In the genomic region with DNA sequence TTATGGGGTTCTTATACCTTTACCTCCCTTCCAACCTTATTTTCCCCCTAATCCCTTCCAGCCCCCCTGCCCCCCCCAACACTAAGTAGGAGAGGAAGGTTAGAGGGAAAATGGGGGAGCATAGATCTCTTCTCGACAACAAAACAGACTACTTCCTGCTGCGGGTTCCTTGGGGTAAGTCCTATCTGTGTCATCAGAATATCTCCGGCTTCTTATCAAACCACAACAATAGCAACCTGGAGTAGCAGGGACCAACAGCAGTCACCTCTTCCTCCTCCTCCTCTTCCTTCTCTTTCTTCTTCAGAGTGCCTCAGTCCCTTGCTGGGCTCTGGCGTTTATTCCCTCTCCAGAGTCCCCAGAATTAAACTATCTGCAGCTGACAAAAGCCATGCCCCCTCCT, we compare ENCODE assay signal across 19 mouse cellular contexts. TPM values are rescaled to one million over a fixed set of nuclear protein-coding genes. Genes with fewer than 3 reads are reported as not detected.
DNase-seq lines count a peak whose midpoint lies in the region; ATAC-seq lines count a peak whose summit lies in the region.
"Had no signal": no experiment of that assay in that cellular context is flagged by ENCODE, and none has a peak within 500 bp of the region (broad histone marks: within the 10 kb centered on the region; RNA-seq: fewer than 3 reads in every experiment).

No protein-coding gene starts in this region.

- DNase-seq in 416B (ENCODE audit: low read depth) = peak; percentile 90
- peak; percentile 56 for DNase-seq in CD4-positive, CD25-positive, alpha-beta regulatory T cell, adult 2 months (ENCODE audit: low read depth, low spot score)
- peak; percentile 19 for DNase-seq in T-cell, adult 2 months (ENCODE audit: low spot score)
- DNase-seq in lung, adult 18-20 months = no peak
- DNase-seq in B cell, adult 2 months = no peak
- no peak for DNase-seq in kidney, postnatal 36 days
- DNase-seq: adrenal gland, adult 2 months; adrenal gland, postnatal 25 days; cerebellum, adult 8-10 months; forebrain, postnatal 0 days; gastrocnemius, postnatal 14 days; heart, adult 2 months; heart, postnatal 14 days had no signal

- peak; percentile 89 for ATAC-seq in inflammation-experienced regulatory T-cells, adult 6 months
- ATAC-seq: forebrain, postnatal 0 days; hindbrain, postnatal 0 days; intestine, embryonic 16.5 days had no signal

RNA-seq across cellular contexts. Expression of a gene that starts 3.5 kb away (rescaled TPM):
- 10 to 100 TPM; 34.2 to 47.3 (median 42.3) TPM for polyA plus RNA-seq in inflammation-experienced regulatory T-cells, adult 6 months (2017; shearing (Covaris generic))
- polyA plus RNA-seq: intestine, embryonic 16.5 days had no signal

RNA-seq across cellular contexts. Expression of a gene that starts 11.6 kb away (rescaled TPM):
- not detected for polyA plus RNA-seq in inflammation-experienced regulatory T-cells, adult 6 months (2017; shearing (Covaris generic))
- polyA plus RNA-seq: adrenal gland, adult 2 months; embryonic facial prominence, embryonic 13.5 days; forebrain, embryonic 12.5 days; forebrain, postnatal 0 days; hindbrain, embryonic 13.5 days; hindbrain, postnatal 0 days had no signal

RNA-seq across cellular contexts. Expression of a gene that starts 49.7 kb away (rescaled TPM):
- polyA plus RNA-seq in inflammation-experienced regulatory T-cells, adult 6 months (2017; shearing (Covaris generic)) = not detected

Comparison
In these comparisons a context has a peak if more than half of its experiments do, and no peak if none do; other contexts are left out.
1. DNase-seq: peak in 416B (single experiment), CD4-positive, CD25-positive, alpha-beta regulatory T cell, adult 2 months (single experiment) and T-cell, adult 2 months (single experiment); none in lung, adult 18-20 months (0 of 2), B cell, adult 2 months (0 of 2) and kidney, postnatal 36 days (0 of 2).